21 mouse cellular contexts compared by ENCODE assay signal in the genomic region with DNA sequence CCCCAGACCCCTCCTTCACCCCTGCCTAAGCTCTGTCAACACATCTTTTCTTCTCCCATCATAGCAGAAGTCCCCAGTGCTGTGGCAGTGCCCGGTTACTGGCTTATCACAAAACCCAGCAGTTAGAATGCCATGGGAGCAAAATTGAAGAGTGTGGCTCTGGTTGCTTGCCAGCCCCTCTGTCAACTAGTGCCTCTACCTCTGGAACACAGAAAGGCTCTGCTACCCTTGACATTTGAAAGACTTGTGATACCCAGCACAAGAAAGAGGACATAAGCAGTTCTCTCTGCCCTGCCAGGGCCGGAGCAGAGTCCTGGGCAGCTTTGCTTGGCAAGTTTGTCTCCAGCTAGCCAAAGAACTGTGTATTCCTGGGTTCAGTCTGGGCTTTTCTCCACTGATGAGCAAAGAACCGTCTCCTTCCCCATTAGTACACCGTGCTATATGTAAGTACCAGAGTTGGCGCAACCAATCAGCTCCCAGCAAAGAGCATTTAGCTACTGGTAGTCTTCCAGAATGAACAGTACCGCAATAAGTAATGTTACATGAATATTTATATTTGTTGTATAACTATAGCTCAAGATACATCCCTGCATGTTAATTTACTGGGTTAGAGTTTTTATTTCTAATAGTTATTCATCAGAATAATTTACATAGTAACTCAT.
DNase-seq lines count a peak whose midpoint lies in the region; ATAC-seq lines count a peak whose summit lies in the region.
"Had no signal": no experiment of that assay in that cellular context is flagged by ENCODE, and none has a peak within 500 bp of the region (broad histone marks: within the 10 kb centered on the region; RNA-seq: fewer than 3 reads in every experiment).

No protein-coding gene starts in this region.

- no peaks in the 10 kb centered on the region for H3K27me3 ChIP-seq in heart, embryonic 11.5 days (ENCODE audit: control insufficient read depth, insufficient read depth, low read length)
- H3K27me3 ChIP-seq: embryonic facial prominence, embryonic 13.5 days; forebrain, embryonic 12.5 days; heart, embryonic 15.5 days; hindbrain, embryonic 12.5 days had no signal

- H3K27ac ChIP-seq in heart, embryonic 11.5 days (ENCODE audit: low read depth, low read length): no peak overlapping the region
- H3K27ac ChIP-seq: embryonic facial prominence, embryonic 13.5 days; forebrain, embryonic 12.5 days; gastrocnemius, adult 2 months; heart, embryonic 15.5 days; hindbrain, embryonic 12.5 days had no signal

- peaks cover 11% of the 10 kb centered on the region for H3K4me1 ChIP-seq in heart, embryonic 11.5 days (ENCODE audit: control insufficient read depth, insufficient read depth, low read length)
- H3K4me1 ChIP-seq: forebrain, embryonic 12.5 days had no signal

- no peak overlapping the region for H3K4me2 ChIP-seq in heart, embryonic 11.5 days
- H3K4me2 ChIP-seq: embryonic facial prominence, embryonic 13.5 days; forebrain, embryonic 12.5 days; heart, embryonic 15.5 days; hindbrain, embryonic 12.5 days had no signal

- no peaks in the 10 kb centered on the region for H3K36me3 ChIP-seq in heart, embryonic 11.5 days (ENCODE audit: control insufficient read depth, insufficient read depth, low read length)
- H3K36me3 ChIP-seq: embryonic facial prominence, embryonic 13.5 days; forebrain, embryonic 12.5 days; heart, embryonic 15.5 days; hindbrain, embryonic 12.5 days had no signal

- WGBS in heart, embryonic 11.5 days (ENCODE audit: insufficient replicate concordance): 82% methylated on average over 6 of the region's 6 CpGs

- H3K4me3 ChIP-seq in heart, embryonic 11.5 days (ENCODE audit: low read depth, low read length): no peak overlapping the region
- H3K4me3 ChIP-seq: embryonic facial prominence, embryonic 13.5 days; forebrain, embryonic 12.5 days; gastrocnemius, adult 2 months; heart, embryonic 15.5 days; hindbrain, embryonic 12.5 days had no signal

- H3K9ac ChIP-seq in heart, embryonic 11.5 days (ENCODE audit: low read depth, low read length): no peak overlapping the region
- H3K9ac ChIP-seq: embryonic facial prominence, embryonic 13.5 days; forebrain, embryonic 12.5 days; heart, embryonic 15.5 days; hindbrain, embryonic 12.5 days had no signal

- no peak for ATAC-seq in heart, embryonic 11.5 days (replicated peaks; ENCODE audit: insufficient number of reproducible peaks, low FRiP score, low TSS enrichment)
- ATAC-seq: forebrain, embryonic 16.5 days; hindbrain, embryonic 16.5 days; inflammation-experienced regulatory T-cells, adult 6 months; intestine, postnatal 0 days had no signal

- H3K9me3 ChIP-seq in heart, embryonic 11.5 days (replicated peaks; ENCODE audit: control insufficient read depth, low read length): no peaks in the 10 kb centered on the region; the same call in 1 of the 2 replicates
- H3K9me3 ChIP-seq: embryonic facial prominence, embryonic 13.5 days; forebrain, embryonic 12.5 days; hindbrain, embryonic 12.5 days had no signal

- DNase-seq in adrenal gland, adult 2 months: peak; percentile 67
- no peak for DNase-seq in adrenal gland, postnatal 4 days (ENCODE audit: low spot score in 2 of 2)
- peak; percentile 20 for DNase-seq in heart, postnatal 4 days
- DNase-seq in adrenal gland, postnatal 10 days: peak; percentile 53
- peak; percentile 48 for DNase-seq in brain, adult 2 months (ENCODE audit: low read depth, low spot score)
- no peak for DNase-seq in urinary bladder, postnatal 25 days (ENCODE audit: low spot score)
- DNase-seq: cerebellum, adult 18-20 months; cerebellum, adult 9-11 months; cerebellum, postnatal 36 days; gastrocnemius, adult 2 months; gastrocnemius, postnatal 25 days; heart, postnatal 36 days had no signal

Comparison
In these comparisons a context has a peak if more than half of its experiments do, and no peak if none do; other contexts are left out.
1. DNase-seq: peak in adrenal gland, adult 2 months (single experiment), heart, postnatal 4 days (single experiment), adrenal gland, postnatal 10 days (single experiment) and brain, adult 2 months (single experiment); none in adrenal gland, postnatal 4 days (0 of 2) and urinary bladder, postnatal 25 days (single experiment).